ENCODE assay signal across 14 mouse cellular contexts in genomic region chr16:10332732-10333131, GRCm38 (mm10). TPM values are rescaled to one million over a fixed set of nuclear protein-coding genes. Genes with fewer than 3 reads are reported as not detected.
"Had no signal": no experiment of that assay in that cellular context is flagged by ENCODE, and none has a peak within 500 bp of the region (broad histone marks: within the 10 kb centered on the region; RNA-seq: fewer than 3 reads in every experiment).

No protein-coding gene starts in this region.

- H3K9me3 ChIP-seq: intestine, embryonic 15.5 days; limb, embryonic 10.5 days; liver, embryonic 15.5 days; lung, embryonic 15.5 days; midbrain, embryonic 12.5 days; stomach, embryonic 15.5 days had no signal

- H3K4me1 ChIP-seq: intestine, embryonic 15.5 days; midbrain, embryonic 12.5 days; stomach, embryonic 15.5 days had no signal

- H3K4me2 ChIP-seq: intestine, embryonic 15.5 days; liver, embryonic 15.5 days; lung, embryonic 15.5 days; midbrain, embryonic 12.5 days; stomach, embryonic 15.5 days had no signal

- H3K27me3 ChIP-seq: intestine, embryonic 15.5 days; liver, embryonic 15.5 days; lung, embryonic 15.5 days; midbrain, embryonic 12.5 days; stomach, embryonic 15.5 days had no signal

- DNase-seq: kidney, adult 9 months; kidney, postnatal 4 days; right cerebral cortex, postnatal 14 days; thymus, adult 2 months; thymus, postnatal 25 days had no signal

- H3K36me3 ChIP-seq: intestine, embryonic 15.5 days; limb, embryonic 10.5 days; liver, embryonic 15.5 days; lung, embryonic 15.5 days; midbrain, embryonic 12.5 days; stomach, embryonic 15.5 days had no signal

- H3K4me3 ChIP-seq: intestine, embryonic 15.5 days; layer of hippocampus, adult 2 months; limb, embryonic 10.5 days; liver, embryonic 15.5 days; lung, embryonic 15.5 days; midbrain, embryonic 12.5 days; stomach, embryonic 15.5 days had no signal

- ATAC-seq: intestine, embryonic 15.5 days; midbrain, embryonic 16.5 days had no signal

- H3K9ac ChIP-seq: intestine, embryonic 15.5 days; liver, embryonic 15.5 days; lung, embryonic 15.5 days; midbrain, embryonic 12.5 days; stomach, embryonic 15.5 days had no signal

- H3K27ac ChIP-seq: intestine, embryonic 15.5 days; layer of hippocampus, adult 2 months; limb, embryonic 10.5 days; liver, embryonic 15.5 days; lung, embryonic 15.5 days; midbrain, embryonic 12.5 days; stomach, embryonic 15.5 days had no signal

RNA-seq across cellular contexts. Expression of gene Emp2, which starts 19.0 kb away (rescaled TPM):
- total RNA-seq: megakaryocyte-erythroid progenitor cell, adult 5-6 weeks had no signal
